Mouse (Mus musculus) ES-Bruce4 (cell line): ENCODE measurements around the gene Ak4. TPM values are rescaled to one million over a fixed set of nuclear protein-coding genes. Genes with fewer than 3 reads are reported as not detected.

ENCODE experiments used
- H3K27ac ChIP-seq: 2 replicates; pipeline ENCODE4 v1.5.1; 2012; ENCODE audit warnings: low read length, inconsistent platforms; ENCODE audit not compliant: insufficient read depth
- H3K27me3 ChIP-seq: 2 replicates; pipeline ENCODE4 v1.6.1; 2012; ENCODE audit warnings: mild to moderate bottlenecking, low read length, inconsistent platforms; ENCODE audit not compliant: control insufficient read depth, poor library complexity, insufficient read depth, severe bottlenecking
- H3K36me3 ChIP-seq: 2 replicates; pipeline ENCODE4 v1.6.1; 2012; ENCODE audit warnings: inconsistent platforms, mild to moderate bottlenecking, low read length, moderate library complexity; ENCODE audit not compliant: control insufficient read depth, poor library complexity, insufficient read depth, severe bottlenecking
- H3K4me1 ChIP-seq: one replicate; pipeline ENCODE4 v1.8.1; 2011; ENCODE audit warnings: low read length; ENCODE audit not compliant: control insufficient read depth, insufficient read depth
- H3K4me3 ChIP-seq: 2 replicates; pipeline ENCODE4 v1.5.1; 2011; ENCODE audit warnings: low read depth, mild to moderate bottlenecking, low read length
- H3K9ac ChIP-seq: 2 replicates; pipeline ENCODE4 v1.6.1; 2012; ENCODE audit warnings: low read depth, mild to moderate bottlenecking, inconsistent platforms; ENCODE audit not compliant: poor library complexity, severe bottlenecking
- H3K9me3 ChIP-seq: replicated peaks from 2 replicates; pipeline ENCODE4 v1.6.1; 2012; ENCODE audit warnings: mild to moderate bottlenecking, low read length, inconsistent platforms; ENCODE audit not compliant: control insufficient read depth, poor library complexity, insufficient read depth, severe bottlenecking
- CTCF ChIP-seq: IDR thresholded peaks from one replicate; pipeline ENCODE4 v1.8.1; 2011; ENCODE audit warnings: low read depth, low read length
- EP300 ChIP-seq: IDR thresholded peaks from 2 replicates; pipeline ENCODE4 v1.6.1; 2011; ENCODE audit warnings: low read depth, low read length; ENCODE audit not compliant: insufficient read depth
- POLR2A ChIP-seq: IDR thresholded peaks from one replicate; pipeline ENCODE4 v1.8.1; 2011; ENCODE audit warnings: low read length; ENCODE audit not compliant: insufficient read depth
- polyA plus RNA-seq: library from polyadenylated mRNA; stranded (reverse); fragments of >200 nt; gene quantifications from 2 replicates; pipeline ENCODE4 v1.2.4, GENCODE M21; 2011; ENCODE audit warnings: low read depth; ENCODE audit not compliant: missing spikeins, insufficient read depth, insufficient read length

Gene Ak4
- polyA plus RNA-seq, 1 experiment, result 62.7 TPM

- Histone ChIP-seq H3K9ac (no peak overlapping the region), H3K36me3 (no peaks in the 10 kb centered on the region), H3K27me3 (no peaks in the 10 kb centered on the region), H3K4me1 (peaks cover 2% of the 10 kb centered on the region), H3K9me3 (no peaks in the 10 kb centered on the region), H3K27ac (no peak overlapping the region), H3K4me3 (no peak overlapping the region)
- TF ChIP-seq EP300, result no peak
- TF ChIP-seq CTCF, result no peak
- no peak for TF ChIP-seq POLR2A
These were observed 24.0 kb upstream of the Ak4 start for GRCm38 (mm10) chr4:101395021-101395533.

- no peak overlapping the region for H3K9ac ChIP-seq
- H3K4me1 ChIP-seq, result peaks cover 2% of the 10 kb centered on the region
- H3K27me3 ChIP-seq, result no peaks in the 10 kb centered on the region
- no peaks in the 10 kb centered on the region for H3K36me3 ChIP-seq
- TF ChIP-seq EP300 (no peak), POLR2A (no peak), CTCF (no peak)
- H3K9me3 ChIP-seq, result peaks cover 11% of the 10 kb centered on the region
- H3K27ac ChIP-seq, result no peak overlapping the region
- no peak overlapping the region for H3K4me3 ChIP-seq
These were observed 19.0 kb upstream of the Ak4 start for GRCm38 (mm10) chr4:101400025-101400594.

GRCm38 (mm10) chr4:101401945-101402344 is 17.1 kb upstream of the Ak4 start:
- no peaks in the 10 kb centered on the region for H3K4me1 ChIP-seq
- no peak overlapping the region for H3K4me3 ChIP-seq
- H3K27me3 ChIP-seq, result no peaks in the 10 kb centered on the region
- H3K9me3 ChIP-seq, result peaks cover 11% of the 10 kb centered on the region
- no peak overlapping the region for H3K9ac ChIP-seq
- no peak overlapping the region for H3K27ac ChIP-seq
- TF ChIP-seq POLR2A (no peak), EP300 (no peak), CTCF (no peak)
- H3K36me3 ChIP-seq, result no peaks in the 10 kb centered on the region

- no peak overlapping the region for H3K9ac ChIP-seq
- TF ChIP-seq POLR2A, result no peak
- TF ChIP-seq EP300, result no peak
- TF ChIP-seq CTCF, result no peak
- no peaks in the 10 kb centered on the region for H3K4me1 ChIP-seq
- H3K27ac ChIP-seq, result no peak overlapping the region
- H3K36me3 ChIP-seq, result no peaks in the 10 kb centered on the region
- H3K27me3 ChIP-seq, result no peaks in the 10 kb centered on the region
- H3K9me3 ChIP-seq, result peaks cover 11% of the 10 kb centered on the region
- no peak overlapping the region for H3K4me3 ChIP-seq
These were observed 14.2 kb upstream of the Ak4 start for GRCm38 (mm10) chr4:101404863-101405262.

- H3K9me3 ChIP-seq, result no peaks in the 10 kb centered on the region
These were observed 12.5 kb upstream of the Ak4 start for GRCm38 (mm10) chr4:101406411-101407196.

GRCm38 (mm10) chr4:101416966-101417365 is 2.1 kb upstream of the Ak4 start:
- Histone ChIP-seq H3K27ac (no peak overlapping the region), H3K27me3 (no peaks in the 10 kb centered on the region), H3K4me1 (peaks cover 2% of the 10 kb centered on the region), H3K36me3 (no peaks in the 10 kb centered on the region), H3K4me3 (no peak overlapping the region), H3K9ac (no peak overlapping the region), H3K9me3 (no peaks in the 10 kb centered on the region)
- no peak for TF ChIP-seq EP300

More at GRCm38 (mm10) chr4:101406411-101407196, 12.5 kb upstream of the Ak4 start:
- Histone ChIP-seq H3K27me3 (no peaks in the 10 kb centered on the region), H3K36me3 (no peaks in the 10 kb centered on the region), H3K27ac (no peak overlapping the region), H3K4me3 (no peak overlapping the region), H3K4me1 (no peaks in the 10 kb centered on the region), H3K9ac (no peak overlapping the region)
- no peak for TF ChIP-seq EP300
- no peak for TF ChIP-seq CTCF
- no peak for TF ChIP-seq POLR2A
